Mouse (Mus musculus) gastrocnemius, postnatal 4 days (tissue): ENCODE results near the gene Smad3. TPM values are rescaled to one million over a fixed set of nuclear protein-coding genes. Genes with fewer than 3 reads are reported as not detected.
A peak's percentile ranks its signal among the peaks of the same experiment; 100 is the strongest.

ENCODE experiments used
- DNase-seq, 2 experiments: peaks; one replicate each; pipeline ENCODE4 v3.0.0; 2021 to 2022; ENCODE audit warnings: low spot score in 2 of 2, mixed read lengths in 2 of 2
- total RNA-seq, 2 experiments: library from RNA; stranded (reverse); gene quantifications; 2 replicates each; pipeline ENCODE4 v1.2.3; 2021

Gene Smad3
- total RNA-seq, 2 experiments from 2014 or later: 42.9 to 44.6 TPM

- no peak for DNase-seq
Measured at GRCm38 (mm10) chr9:63722918-63723317, 34.9 kb downstream of the Smad3 start.

DNA sequence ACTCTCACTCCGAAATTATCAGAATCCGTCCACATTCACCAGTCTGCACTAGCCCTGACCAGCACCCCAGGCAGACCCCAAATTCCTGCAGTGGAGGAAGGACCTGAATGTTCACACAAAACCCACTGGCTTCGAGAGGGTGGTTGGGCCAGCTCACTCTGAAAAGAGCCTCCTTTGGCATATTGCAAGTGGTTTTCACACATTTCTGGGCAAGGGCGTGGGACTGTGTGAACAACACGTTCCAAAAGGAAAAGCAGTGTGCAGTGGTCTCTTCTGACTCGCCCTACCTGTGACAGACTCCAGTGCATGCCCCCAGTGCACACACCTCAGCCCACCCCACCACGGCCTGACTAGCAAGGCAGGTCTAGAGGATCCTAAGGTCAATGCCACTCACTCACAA is 35.4 kb downstream of the Smad3 start:
- no peak for DNase-seq

DNA sequence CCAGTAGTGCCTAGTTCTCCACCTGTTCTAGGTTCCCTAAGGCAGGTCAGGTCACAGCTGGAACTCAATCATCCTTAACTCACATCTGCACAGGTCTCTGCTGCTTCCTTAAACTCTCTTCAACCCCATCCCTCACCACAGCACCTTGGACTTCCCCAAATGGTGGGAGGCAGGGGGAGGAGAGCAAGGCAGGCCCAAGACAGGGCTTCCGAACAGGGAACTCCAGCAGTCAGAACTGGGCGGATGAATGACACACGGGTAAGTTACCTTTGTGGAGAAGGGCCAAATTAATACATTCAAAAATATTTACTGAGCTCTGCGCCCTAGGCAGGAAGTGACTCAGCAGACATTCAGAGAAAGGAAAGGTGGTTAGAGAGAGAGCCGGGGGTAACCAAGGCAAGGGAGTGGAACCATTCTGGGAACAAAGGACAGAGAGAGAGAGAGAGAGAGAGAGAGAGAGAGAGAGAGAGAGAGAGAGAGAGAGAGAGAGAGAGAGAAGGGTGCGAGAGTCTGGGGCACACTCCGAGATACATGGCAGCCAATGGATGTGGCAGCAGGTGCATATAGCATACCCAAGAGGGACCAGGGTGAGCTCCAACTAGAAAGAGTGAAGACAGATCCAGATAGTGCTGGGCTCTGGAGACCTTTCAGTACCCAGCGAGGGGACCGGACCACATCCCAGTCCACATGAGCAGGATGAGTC is 36.1 kb downstream of the Smad3 start:
- DNase-seq: no peak

DNA sequence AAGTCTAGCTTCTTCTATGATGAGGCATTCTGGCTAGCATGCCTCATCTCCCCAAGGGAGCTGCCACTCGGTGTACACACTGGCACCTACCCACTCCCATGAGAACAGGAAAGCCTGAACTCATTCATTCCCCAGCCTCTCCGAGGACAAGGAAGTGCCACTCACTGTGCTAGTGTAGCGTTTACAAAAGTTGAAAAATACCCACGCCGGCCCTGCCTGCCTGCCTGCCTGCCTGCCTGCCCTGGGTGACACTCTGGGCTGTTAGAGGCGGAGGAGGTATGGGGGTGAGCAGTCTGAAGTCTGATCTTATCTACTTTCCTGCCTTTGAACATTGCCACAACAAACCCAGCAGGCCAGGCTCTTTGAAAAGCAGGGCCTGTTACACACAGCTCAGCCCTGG is 37.1 kb downstream of the Smad3 start:
- no peak for DNase-seq

DNA sequence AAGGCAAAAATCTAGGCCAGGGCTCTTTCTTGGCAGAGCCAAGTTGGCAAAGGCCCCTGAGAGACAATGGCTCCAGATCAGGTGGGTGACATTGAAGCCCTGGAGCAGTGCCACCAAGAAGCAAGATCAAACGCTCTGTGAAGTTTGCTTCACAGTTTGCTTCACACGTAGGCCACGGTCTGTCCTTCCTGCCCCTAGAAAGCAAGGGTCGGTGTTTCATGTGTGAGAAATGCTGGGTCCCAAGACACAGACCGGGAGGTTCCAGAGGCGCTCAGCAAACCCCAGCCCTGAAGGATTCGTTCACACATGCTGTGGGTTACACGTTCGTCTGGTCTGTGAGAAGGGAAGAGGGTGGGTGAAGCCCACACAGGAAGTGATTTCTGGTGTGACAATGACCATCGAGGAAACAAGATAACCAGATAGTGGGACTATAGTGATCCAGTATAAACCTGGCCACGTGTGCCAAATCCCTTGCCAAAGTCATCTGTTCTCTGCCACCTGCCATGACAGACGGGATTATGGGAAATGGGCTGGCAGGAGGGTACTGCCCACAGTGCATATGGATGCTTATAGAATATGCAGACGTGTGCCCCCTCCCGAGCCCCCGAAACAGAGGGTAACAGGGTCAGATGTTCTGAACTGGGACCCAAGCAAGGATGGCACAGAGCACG is 37.9 kb downstream of the Smad3 start:
- DNase-seq: no peak

DNA sequence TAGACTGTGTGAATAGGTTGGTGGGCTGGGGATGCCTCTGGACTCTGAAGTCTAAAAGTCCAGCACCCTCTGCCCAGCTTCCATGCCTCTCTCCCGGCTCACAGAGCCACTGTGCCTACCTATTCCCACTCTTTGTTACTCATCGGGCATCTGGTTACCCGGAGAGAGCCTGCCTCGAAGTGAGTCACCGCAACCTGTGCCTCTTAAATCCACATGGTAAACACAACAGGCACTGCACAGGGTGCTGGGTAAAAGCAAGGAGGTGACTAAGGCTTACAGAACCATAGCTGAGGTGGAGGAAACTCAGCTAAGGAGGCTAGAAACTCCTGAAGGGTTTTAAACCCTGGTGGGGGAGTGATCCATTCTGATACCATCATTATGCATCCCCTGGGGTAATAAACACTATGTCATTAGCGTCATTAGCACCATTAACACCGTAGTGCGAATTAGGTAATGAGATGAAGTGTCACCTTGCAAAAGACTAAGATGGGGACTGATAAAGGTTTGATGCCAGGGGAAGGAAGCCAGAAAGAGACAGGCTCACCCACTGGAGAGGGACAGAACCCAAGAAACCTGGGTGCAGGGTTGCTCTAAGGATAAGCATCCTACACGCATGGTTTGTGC is 38.9 kb downstream of the Smad3 start:
- DNase-seq: no peak

GRCm38 (mm10) chr9:63718170-63718569 is 39.6 kb downstream of the Smad3 start:
- no peak for DNase-seq

DNA sequence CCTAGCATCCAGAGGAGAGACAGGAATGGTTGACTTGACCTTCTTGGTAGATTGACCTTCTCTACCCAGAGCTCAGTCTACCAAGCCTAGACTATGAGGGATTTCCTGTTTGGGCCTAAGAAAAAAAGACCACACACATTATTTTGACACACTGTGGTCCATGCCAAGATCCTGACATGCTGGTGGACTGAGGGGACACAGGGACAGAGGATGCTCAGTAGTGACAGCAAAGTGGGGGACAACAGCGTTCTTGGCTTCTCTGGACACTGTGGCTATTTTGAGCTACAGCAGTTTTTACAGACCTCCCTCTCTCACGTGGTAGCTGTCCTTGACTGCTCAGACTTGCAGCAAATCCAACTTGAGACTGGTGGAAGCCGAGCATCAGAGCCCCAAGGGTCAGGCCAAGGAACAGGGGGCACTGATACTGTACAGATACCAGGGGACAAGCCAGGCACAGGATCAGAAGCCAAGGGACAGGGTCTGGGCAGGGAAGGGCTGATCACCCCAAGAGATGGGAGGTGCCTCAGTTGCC is 40.3 kb downstream of the Smad3 start:
- no peak for DNase-seq

GRCm38 (mm10) chr9:63716150-63717138 is 41.4 kb downstream of the Smad3 start:
- peak; percentile 30 to 47 for DNase-seq

- DNase-seq: no peak
Measured at GRCm38 (mm10) chr9:63714572-63714971, 43.2 kb downstream of the Smad3 start.

- DNase-seq: no peak
Measured at GRCm38 (mm10) chr9:63712838-63713237, 45.0 kb downstream of the Smad3 start.

- DNase-seq: no peak
Measured at GRCm38 (mm10) chr9:63711580-63712230, 46.1 kb downstream of the Smad3 start.

- no peak for DNase-seq
Measured at GRCm38 (mm10) chr9:63709857-63710256, 47.9 kb downstream of the Smad3 start.

- DNase-seq: no peak
Measured at GRCm38 (mm10) chr9:63709266-63709665, 48.5 kb downstream of the Smad3 start.

DNA sequence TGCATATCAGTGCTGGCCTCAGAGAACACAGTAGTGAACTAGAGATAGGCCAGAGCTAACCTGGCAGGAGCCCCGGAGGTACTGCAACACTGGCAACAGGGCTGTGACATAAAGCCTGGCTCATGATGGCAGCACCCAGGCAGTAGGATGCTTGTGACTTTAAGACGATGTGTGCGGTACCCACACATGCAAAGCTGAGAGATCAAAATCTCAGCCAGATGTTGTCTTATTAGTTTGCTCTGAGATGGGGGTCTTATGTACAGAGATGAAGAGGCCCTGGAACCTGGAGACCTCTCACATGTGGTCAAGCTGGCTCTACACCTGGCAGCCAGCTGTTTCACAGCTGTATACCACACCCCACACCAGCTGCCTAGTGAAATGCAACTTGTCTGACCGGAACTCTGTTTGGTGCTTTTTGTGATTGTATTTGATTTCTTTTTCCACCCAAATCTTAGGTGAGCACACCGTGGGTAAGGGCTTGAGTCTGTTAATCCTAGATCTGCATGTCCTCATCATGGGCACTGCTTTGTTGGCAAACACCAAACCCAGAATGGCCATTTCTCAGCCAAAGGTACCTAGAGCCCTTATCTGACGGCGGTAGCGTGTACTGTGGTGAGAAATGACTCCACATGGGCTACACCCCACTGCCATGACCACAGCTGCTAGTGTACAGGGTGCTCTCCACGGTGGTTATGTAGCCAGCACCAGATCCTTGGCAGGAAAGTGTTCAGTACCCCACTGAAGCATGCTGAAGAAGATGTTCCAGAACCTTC is 49.8 kb downstream of the Smad3 start:
- no peak for DNase-seq

DNA sequence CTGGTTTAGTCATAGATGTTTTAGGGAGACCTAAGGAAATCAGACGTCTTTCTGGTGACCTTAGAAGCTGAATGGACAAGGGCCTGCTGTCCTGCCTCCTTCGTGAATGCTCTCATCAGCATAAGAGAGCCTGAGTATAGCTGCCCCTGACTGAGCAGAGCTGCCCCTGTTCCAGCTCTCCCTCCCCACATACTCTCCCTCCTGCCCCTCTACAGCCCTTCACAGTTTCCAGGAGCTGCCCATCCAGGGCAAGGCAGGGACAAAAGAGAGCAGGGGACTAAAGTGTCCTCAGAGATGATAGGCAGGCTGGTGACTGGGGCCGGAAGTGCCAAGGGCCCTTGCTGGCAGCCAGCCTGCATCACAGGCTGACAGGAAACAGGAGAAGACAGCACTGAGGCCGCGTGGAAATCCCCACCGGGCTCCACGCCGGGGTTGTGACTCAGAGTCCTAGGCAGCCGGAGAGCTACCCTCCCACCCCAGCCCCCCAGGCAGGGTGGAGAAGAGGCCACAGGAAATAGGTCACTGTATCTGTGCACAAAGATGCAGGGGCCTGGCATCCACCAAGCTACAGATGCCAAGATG is 51.6 kb downstream of the Smad3 start:
- peak; percentile 45 to 70 for DNase-seq

DNA sequence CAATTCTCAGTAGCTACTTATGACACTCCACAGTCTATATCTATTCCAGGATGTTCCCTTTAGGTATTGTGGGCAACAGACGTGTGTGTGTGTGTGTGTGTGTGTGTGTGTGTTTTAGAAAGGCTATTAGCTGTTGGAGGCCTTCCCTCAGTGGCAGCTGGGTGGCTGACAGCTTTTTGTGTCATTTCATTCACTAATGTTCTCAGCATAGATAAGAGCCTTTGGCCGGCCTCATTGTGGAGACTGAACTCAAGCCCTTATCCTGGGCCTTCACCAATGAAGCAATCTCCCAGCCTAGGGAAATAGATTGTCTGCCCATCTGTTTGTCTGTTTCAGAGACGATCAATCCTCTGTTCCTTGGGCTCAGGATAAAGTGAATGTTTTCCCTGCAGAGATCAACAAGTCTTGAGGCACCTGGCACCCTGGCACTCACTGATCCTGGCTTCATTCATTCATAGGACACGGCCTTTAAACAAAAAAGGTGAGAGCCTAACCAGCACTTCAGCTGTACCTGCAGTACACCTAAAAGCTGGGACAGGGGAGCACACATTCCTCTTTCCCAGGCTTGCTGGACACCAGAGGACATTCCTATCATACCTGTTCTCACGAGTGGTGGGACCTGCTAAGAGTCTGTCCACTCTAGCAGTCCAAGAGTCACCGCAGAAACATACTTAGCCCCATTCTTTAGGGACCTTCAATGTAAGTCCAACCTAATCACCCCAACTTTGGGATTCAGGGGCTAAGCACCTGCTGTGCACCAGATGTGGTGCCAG is 52.6 kb downstream of the Smad3 start:
- no peak for DNase-seq

DNA sequence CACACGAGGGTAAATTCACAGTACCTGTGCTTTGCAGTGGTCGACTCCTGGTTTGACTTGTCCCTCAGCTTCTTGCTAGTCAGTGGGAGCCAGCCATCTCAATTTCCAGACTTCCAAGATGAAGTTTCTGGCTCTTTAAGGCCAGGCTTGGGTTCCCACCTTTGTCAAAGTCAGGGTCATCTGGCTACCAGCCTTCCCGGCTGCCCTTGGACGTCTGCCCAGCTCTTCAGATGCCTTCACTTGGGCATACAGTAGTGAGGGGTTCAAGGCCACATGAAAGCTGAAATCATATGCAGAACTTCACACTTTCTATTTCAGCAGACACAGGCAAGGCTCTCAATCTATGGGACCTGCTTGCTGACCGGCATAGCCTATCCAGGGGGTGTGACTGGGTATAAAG is 53.7 kb downstream of the Smad3 start:
- DNase-seq: no peak
